Mouse (Mus musculus) c-Kit-positive CD71-positive TER-119-negative erythroid progenitor cells, embryonic 14.5 days (primary cell): Measurements from ENCODE around the gene Znhit6.

Source experiments
- DNase-seq: peaks from one replicate; pipeline ENCODE4 v3.0.0-alpha.2; 2013; ENCODE audit warnings: low read depth

Znhit6 gene

DNA sequence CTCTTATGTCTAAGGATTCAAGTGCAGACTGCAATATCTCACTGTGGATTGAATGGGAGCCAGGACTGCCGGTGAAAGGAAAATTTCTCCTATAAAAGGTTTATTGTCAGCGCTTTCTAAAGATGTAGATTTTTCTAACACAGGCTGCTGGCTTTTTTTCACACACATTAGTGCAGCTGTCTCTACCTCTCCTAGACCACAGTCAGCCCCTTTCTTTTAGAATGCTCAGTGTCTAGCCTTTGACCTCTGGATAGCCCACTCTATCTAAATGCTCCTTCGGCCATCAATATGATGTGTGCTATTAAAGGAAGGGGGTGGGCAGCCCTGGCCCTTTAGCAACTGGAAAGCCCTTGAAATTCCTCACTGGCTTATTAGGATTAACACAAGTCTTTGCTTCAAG is 70.0 kb downstream of the Znhit6 start:
- no peak for DNase-seq

DNA sequence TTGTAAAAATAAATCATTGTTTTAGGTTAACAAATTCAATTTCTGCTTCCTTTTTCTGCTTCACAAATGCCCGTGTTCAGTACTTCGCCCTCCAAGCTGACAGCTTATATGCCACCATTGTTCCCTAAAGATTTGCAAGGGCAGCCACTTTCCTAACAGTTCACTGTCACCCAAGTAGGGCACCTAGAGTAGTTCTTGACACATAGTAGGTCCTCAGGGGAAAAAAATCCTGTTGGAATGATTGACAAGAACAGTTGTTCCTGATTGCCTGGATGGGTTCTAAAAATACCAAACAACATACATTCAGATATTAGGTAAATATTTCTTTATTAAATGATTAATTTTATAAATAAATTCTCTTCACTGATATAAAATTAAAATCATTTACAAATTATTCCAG is 70.7 kb downstream of the Znhit6 start:
- no peak for DNase-seq

DNA sequence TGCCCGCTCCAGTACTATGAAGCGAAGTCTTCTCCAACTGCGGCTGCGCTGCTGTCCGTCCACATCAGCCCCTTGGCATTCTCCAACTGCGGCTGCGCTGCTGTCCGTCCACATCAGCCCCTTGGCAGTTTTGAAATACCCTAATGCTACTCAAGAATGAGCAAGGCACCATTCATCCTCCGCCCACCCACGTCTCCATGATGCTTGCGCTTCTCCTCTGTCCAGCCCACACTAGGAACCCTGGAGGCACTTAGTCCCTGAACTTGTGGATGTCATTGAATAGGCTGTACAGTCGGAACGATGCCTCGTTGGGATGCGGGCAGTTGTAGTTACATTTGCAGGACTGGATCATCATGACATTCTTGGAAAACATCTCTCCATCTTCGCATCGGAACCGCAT is 71.4 kb downstream of the Znhit6 start:
- DNase-seq: no peak

DNA sequence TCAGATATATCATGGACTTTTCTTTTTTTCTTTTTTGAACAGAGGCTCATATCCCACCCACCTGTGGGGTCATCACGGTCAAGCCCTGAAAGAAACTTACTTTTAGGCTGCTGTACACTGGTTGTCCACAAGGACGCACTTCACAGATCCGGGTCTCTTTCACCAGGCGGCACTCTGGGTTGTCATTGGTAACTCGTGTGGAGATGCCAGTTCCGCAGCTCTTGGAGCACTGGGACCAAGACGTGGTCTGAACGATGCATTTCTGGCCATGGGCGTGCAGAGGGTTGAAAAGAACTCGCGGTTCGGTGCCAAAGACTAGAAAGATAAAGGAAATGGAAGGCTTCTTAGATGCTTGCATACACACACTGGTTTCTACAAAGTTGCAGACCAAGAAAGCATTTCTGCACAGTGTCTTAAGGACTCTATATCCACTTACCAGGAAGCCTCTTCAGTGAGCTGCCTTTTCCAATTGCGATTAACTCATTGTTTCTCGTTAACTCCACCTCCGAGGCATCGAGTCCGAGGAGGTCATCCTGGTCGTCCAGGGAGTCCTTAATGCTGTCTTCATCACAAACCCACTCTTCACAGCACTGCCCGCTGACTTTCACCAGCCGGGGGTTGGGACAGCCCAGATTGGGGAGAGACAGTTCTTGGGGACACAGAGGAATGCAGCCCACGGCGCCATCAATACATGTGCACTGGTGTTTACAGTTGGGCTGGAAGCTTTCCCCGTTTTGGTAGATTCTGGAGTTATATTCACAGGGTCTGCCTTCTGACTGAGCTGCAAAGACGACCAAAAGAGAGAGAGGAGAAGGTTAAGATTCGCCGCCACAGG is 72.3 kb downstream of the Znhit6 start:
- DNase-seq: no peak

DNA sequence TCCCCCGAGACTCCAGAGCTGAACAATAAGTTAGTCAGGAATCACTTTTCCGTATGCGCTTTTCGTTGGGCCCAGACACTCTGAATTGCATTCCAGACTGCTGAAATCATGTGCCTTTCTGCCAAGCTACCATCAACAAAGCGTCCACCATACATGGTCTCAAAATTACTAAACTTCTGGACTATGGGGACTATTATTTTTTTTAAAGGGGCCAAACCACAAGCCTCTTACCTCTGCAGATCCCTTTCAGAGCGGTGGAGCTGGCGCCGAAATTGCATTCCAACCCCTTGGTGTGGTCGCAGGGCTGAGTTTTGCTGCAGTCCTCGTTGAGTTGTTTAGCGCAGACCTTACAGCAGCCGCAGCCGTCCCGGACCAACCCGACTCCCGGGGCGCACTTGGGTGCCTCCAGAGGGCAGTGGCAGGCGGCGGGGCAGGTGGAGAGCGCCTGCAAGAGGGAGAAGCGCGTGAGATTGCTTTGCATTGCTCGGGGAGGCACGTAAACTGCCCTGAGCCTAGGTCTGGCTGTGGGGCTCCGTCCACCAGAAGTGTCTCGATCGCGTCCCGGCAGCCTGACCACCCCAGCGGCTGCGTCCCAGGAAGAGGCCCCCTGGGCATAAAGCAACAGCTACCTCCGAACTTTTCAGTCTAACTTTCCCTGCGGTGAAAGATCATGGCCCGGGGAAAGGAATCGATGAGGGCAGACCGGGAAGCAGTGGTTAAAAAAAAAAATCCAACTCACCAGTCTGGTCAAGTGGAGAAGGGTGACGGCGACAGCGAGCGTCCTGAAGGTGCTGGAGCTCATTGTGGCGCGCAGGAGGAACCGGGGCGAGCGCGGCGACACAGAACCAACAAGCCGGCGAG is 73.2 kb downstream of the Znhit6 start:
- DNase-seq: no peak

DNA sequence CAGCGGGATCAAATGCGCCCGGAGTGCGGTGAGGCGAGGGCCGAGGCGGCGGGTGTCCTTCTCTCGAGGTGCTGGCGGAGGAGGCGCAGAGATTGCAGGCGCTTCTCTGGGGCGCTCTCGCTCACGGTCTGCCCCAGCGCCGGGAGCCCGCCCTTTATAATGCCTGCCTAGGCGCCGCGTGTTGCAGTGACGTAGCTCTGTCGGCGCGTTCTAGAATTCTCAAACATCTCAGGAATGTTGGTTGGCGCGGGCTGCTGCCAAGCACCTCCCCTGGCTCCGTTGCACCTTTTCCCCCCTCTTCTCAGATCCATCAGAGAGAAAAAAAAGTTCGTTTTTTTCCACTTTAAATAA is 73.8 kb downstream of the Znhit6 start, which contains the start of gene Ccn1:
Gene Ccn1, minus strand, starts transcription at position 130 of the 351 bp plus-strand sequence.
- no peak for DNase-seq

DNA sequence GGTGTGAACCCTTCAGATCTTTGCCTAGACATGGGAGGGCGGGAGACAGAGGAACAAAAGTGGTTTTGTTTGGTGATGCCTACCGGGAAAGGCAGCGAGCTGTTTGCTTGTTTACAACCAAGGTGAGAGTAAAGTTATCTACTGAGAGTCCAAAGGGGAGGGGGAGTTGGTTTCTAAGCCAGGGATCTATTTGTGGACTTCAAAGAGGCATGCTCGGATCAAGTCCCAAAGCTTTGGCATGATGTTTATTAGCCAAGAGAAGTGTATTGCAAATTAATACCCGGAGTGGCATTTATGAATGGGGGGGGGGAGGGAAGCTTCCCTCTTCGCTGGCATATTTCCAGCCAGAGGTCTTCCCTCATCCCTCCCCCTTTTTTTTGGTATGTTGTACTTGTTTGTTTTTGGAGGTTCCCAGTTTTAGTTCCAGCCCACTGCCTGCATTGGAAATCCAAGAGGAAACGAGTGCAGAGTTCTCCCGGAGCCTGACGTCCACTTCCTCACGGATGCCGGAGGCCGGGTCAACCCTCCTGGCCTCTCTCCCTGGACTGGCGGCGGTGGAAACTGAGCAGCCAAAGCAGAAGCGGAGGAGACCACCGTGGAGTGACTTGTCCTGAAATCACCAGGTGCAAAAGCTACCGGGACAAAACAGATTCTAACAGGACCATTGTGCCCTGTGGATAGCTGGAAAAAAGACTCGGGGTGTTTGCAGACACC is 74.5 kb downstream of the Znhit6 start:
- no peak for DNase-seq

DNA sequence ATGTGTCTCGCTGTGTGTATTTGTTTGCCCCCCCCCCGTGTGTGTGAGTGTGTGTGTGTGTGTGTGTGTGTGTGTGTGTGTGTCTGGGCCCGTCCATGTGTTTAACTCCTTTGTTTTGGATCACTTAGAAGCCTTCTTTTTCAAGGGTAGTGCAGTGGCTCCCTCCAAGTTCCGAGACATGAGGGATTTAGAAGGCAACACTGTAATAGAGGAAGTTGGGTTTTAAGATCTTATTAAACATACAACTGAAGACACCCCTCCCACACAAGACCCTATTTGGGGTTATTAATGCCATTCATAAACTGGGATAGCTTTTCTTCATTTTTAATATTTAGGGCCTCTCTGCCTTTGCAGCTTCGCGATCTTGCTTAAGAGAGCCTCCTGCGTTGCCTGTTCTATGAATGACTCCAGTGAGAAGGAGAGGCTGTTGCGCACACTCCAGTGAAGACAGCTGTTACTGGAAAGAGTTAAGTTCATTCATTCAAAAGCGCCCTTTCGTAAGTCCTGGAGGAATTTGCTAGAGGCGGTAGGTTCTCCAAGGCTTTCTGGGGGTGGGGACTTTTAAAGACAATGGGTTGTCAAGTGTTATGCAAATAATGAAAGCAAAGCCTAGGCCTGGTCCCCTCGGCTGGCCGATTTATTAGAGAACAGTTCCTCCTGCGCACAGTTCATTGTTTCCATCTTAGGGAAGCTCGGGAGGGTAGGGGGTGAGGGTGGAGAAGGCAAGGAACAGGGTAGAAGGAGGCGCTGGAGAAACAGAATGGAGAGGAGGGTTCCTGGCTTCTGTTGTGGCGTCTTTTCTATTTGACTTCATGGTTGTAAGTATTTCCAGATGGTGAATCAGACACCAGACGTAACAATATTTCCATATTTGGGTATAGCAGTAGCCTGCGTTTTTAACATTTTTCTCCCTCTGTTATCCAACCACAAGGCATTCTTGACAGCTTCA is 75.3 kb downstream of the Znhit6 start:
- DNase-seq: no peak

DNA sequence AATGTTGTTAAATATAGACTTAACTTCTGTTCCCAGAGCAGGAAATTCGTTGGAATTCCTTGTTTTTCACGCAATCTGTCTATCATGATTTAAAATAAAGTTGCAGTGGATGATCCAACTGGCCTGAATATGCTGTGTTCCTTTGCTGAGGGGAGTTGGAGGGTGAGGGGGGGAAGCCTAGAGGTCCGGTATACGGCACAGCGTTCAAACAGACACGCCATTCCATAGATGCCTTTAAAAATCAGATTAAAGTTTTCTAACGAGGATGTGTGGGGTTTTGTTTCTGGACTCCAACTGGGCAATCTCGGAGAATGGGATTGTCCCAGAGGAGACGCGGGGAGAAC is 75.9 kb downstream of the Znhit6 start:
- DNase-seq: no peak

DNA sequence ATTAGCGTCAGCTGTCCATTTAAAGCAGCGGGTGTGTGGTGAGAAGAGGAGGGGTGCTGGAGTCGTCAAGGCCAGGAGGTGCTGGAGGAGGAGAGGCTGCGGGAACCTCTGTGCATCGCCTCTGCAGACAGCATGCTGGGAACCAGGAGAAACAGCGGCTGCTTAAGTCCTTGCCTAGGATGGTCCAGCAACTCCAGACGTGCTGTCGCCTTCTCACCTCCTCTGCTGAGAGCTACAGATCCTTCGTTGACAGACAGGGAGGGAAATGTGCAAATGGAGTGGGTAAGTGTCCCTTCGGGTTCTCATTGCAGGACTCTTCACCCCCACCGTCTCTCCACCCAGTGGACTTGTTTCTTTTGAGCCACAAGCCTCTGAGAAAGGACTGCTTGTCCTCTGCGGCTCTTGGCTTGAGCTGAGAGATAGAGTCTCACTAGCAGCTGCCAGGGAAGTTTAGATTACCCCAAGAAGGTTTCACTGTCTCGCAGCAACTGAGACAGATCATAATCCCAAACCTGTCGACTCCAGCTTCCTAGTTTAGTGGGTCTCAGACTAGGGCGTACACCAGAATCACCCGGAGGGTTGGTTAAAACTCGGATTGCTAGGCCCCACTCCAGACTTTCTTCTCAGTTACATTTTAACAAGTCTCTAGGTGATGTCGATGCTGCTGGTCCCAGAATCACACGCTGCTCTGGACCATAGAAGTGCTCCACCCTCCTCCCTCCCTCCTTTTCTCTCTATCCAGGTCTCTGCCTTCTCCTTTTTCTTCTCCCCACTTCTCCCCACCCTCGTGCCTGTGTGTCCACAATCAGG is 76.5 kb downstream of the Znhit6 start:
- DNase-seq: no peak

DNA sequence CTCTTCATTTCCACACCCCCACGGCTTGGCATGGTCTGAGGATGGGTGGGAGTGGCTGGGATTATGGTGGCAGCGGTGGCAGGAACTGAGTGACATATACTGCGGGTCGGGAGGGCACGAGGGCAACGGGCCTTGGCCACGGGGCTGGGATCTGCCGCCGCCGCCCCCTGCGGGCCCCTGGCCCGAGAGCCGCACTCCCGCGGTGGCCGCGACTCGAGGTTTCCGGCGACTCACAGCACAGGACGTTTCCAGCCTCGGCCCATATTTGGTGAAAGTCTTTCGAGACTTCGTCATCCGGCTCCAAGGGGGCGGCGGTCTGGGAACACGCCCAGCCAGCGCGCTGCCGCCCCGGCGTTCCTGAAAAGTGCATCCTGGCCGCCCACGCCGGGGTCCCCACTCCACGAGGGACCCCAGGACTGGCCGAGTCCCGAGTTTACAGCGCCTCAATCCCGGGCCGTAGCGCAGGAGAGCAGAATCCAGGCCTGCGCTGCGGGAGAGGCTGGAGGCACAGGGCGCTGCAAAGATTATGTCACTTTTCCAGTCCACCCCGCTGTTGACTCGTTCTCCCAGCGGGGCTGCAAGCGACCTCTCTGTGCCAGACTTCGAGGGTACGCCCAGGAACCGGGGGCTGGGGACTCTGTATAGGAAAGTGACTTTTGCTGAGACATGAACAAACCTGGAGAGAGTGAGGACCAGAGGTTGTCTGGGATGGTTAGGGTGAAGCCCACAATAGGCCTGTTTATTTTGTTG is 77.4 kb downstream of the Znhit6 start:
- DNase-seq: peak; percentile 6

DNA sequence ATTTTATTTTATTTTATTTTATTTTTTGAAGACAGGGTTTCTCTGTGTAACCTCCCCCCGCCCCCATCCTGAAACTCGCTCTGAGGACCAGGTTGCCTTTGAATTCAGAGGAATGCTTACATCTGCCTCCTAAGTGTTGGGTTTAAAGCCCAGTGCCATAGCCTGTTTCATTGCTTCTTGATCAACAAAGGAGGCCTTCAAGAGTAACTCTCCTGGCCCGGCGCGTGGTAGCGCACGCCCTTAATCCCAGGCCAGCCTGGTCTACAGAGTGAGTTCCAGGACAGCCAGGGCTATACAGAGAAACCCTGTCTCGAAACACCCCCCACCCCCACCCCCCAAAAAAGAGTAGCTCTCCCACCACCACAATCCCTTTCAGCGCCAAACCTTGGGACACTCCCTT is 78.0 kb downstream of the Znhit6 start:
- no peak for DNase-seq
